Mouse (Mus musculus): ENCODE measurements around the gene 1600014C23Rik. TPM values are rescaled to one million over a fixed set of nuclear protein-coding genes. Genes with fewer than 3 reads are reported as not detected.

Gene 1600014C23Rik
- polyA plus RNA-seq, 1 experiment = not detected

- Histone ChIP-seq H3K4me1 (ENCODE audit: control insufficient read depth, insufficient read depth, low read length) (peaks cover 29% of the 10 kb centered on the region), H3K27ac (ENCODE audit: insufficient read depth, low read depth, low read length) (no peak overlapping the region), H3K4me3 (ENCODE audit: insufficient read depth, low read length) (no peak overlapping the region)
- TF ChIP-seq CTCF (IDR thresholded peaks at IDR 0.05; ENCODE audit: low read depth, low read length) (no peak), POLR2A (IDR thresholded peaks at IDR 0.05; ENCODE audit: borderline replicate concordance, low read depth, low read length) (no peak)
Measured at GRCm38 (mm10) chr17:45742371-45743147, 8.9 kb upstream of the 1600014C23Rik start.

- Histone ChIP-seq H3K4me1 (ENCODE audit: control insufficient read depth, insufficient read depth, low read length) (peaks cover 28% of the 10 kb centered on the region), H3K4me3 (ENCODE audit: insufficient read depth, low read length) (peak overlapping the region; percentile 60), H3K27ac (ENCODE audit: insufficient read depth, low read depth, low read length) (no peak overlapping the region)
- TF ChIP-seq POLR2A (IDR thresholded peaks at IDR 0.05; ENCODE audit: borderline replicate concordance, low read depth, low read length) (no peak), CTCF (IDR thresholded peaks at IDR 0.05; ENCODE audit: low read depth, low read length) (no peak)
Measured at GRCm38 (mm10) chr17:45737078-45737601, 3.5 kb upstream of the 1600014C23Rik start.

- Histone ChIP-seq H3K4me3 (ENCODE audit: insufficient read depth, low read length) (peak overlapping the region; percentile 60), H3K4me1 (ENCODE audit: control insufficient read depth, insufficient read depth, low read length) (peaks cover 28% of the 10 kb centered on the region), H3K27ac (ENCODE audit: insufficient read depth, low read depth, low read length) (peak overlapping the region; percentile 56)
- TF ChIP-seq CTCF (IDR thresholded peaks at IDR 0.05; ENCODE audit: low read depth, low read length) (no peak), POLR2A (IDR thresholded peaks at IDR 0.05; ENCODE audit: borderline replicate concordance, low read depth, low read length) (no peak)
Measured at GRCm38 (mm10) chr17:45736311-45737077, 2.9 kb upstream of the 1600014C23Rik start.

GRCm38 (mm10) chr17:45735382-45736310 is 2.0 kb upstream of the 1600014C23Rik start:
- peak overlapping the region; percentile 56 for H3K27ac ChIP-seq (ENCODE audit: insufficient read depth, low read depth, low read length)
- H3K4me1 ChIP-seq (ENCODE audit: control insufficient read depth, insufficient read depth, low read length) = peaks cover 28% of the 10 kb centered on the region
- TF ChIP-seq POLR2A (IDR thresholded peaks at IDR 0.05; ENCODE audit: borderline replicate concordance, low read depth, low read length) (no peak), CTCF (IDR thresholded peaks at IDR 0.05; ENCODE audit: low read depth, low read length) (peak; percentile 85)
- peak overlapping the region; percentile 60 for H3K4me3 ChIP-seq (ENCODE audit: insufficient read depth, low read length)

GRCm38 (mm10) chr17:45734881-45735280 is 1.2 kb upstream of the 1600014C23Rik start:
- peaks cover 28% of the 10 kb centered on the region for H3K4me1 ChIP-seq (ENCODE audit: control insufficient read depth, insufficient read depth, low read length)
- TF ChIP-seq CTCF (IDR thresholded peaks at IDR 0.05; ENCODE audit: low read depth, low read length) (no peak), POLR2A (IDR thresholded peaks at IDR 0.05; ENCODE audit: borderline replicate concordance, low read depth, low read length) (no peak)
- H3K27ac ChIP-seq (ENCODE audit: insufficient read depth, low read depth, low read length) = peak overlapping the region; percentile 46
- no peak overlapping the region for H3K4me3 ChIP-seq (ENCODE audit: insufficient read depth, low read length)

- peak overlapping the region; percentile 19; the same call in 1 of the 2 replicates for H3K27ac ChIP-seq (ENCODE audit: insufficient read depth, low read depth, low read length)
Measured at GRCm38 (mm10) chr17:45734333-45734732, 689 bp upstream of the 1600014C23Rik start.

GRCm38 (mm10) chr17:45733038-45733734 is 458 bp downstream of the 1600014C23Rik start:
- peak overlapping the region; percentile 38; the same call in 1 of the 2 replicates for H3K4me3 ChIP-seq (ENCODE audit: insufficient read depth, low read length)
- peaks cover 28% of the 10 kb centered on the region for H3K4me1 ChIP-seq (ENCODE audit: control insufficient read depth, insufficient read depth, low read length)
- no peak overlapping the region for H3K27ac ChIP-seq (ENCODE audit: insufficient read depth, low read depth, low read length)
- TF ChIP-seq CTCF (IDR thresholded peaks at IDR 0.05; ENCODE audit: low read depth, low read length) (no peak), POLR2A (IDR thresholded peaks at IDR 0.05; ENCODE audit: borderline replicate concordance, low read depth, low read length) (no peak)

More at GRCm38 (mm10) chr17:45734333-45734732, 689 bp upstream of the 1600014C23Rik start:
- peak overlapping the region; percentile 38 for H3K4me3 ChIP-seq (ENCODE audit: insufficient read depth, low read length)
- peaks cover 28% of the 10 kb centered on the region for H3K4me1 ChIP-seq (ENCODE audit: control insufficient read depth, insufficient read depth, low read length)
- TF ChIP-seq CTCF (IDR thresholded peaks at IDR 0.05; ENCODE audit: low read depth, low read length) (no peak), POLR2A (IDR thresholded peaks at IDR 0.05; ENCODE audit: borderline replicate concordance, low read depth, low read length) (no peak)

- TF ChIP-seq CTCF (IDR thresholded peaks at IDR 0.05; ENCODE audit: low read depth, low read length) (peak; percentile 82), POLR2A (IDR thresholded peaks at IDR 0.05; ENCODE audit: borderline replicate concordance, low read depth, low read length) (no peak)
- H3K4me1 ChIP-seq (ENCODE audit: control insufficient read depth, insufficient read depth, low read length) = peaks cover 24% of the 10 kb centered on the region
- H3K4me3 ChIP-seq (ENCODE audit: insufficient read depth, low read length) = no peak overlapping the region
- H3K27ac ChIP-seq (ENCODE audit: insufficient read depth, low read depth, low read length) = no peak overlapping the region
Measured at GRCm38 (mm10) chr17:45731172-45731864, 2.3 kb downstream of the 1600014C23Rik start.

Measured in bone marrow macrophage, adult 2 months (primary cell).